Comparison of ENCODE assay signal across 12 mouse cellular contexts in the genomic region with DNA sequence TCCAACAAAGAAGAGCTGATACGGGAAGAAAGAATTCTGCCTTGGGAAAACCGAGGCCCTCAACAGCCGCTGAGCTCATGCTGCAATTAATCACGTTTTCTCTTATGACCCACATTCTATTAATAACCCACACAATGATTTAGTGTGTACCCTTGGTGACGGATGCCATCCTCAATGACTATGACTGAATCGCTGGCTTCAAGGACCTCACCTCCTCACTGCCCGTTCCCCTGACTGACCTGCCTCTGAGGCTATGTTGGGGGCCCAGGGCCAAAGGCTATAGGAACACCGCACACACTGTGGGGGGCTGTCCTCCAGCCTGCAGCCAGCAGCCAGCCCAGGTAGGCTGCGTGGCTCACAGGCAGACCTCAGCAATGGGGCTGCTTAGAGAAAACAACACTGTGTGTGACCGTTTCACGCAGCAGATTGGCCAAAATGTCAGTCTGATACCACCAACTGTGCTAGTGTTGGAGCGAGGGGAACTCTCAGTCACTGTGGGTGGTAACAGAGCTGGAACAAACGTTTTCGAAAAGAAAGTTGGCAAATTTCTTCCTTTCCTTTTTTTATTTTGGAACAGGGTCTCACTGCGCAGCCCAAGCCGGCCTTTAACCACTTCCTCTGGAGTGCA.
DNase-seq lines count a peak whose midpoint lies in the region; ATAC-seq lines count a peak whose summit lies in the region.
"Had no signal": no experiment of that assay in that cellular context is flagged by ENCODE, and none has a peak within 500 bp of the region (broad histone marks: within the 10 kb centered on the region; RNA-seq: fewer than 3 reads in every experiment).

No protein-coding gene starts in this region.

- H3K9ac ChIP-seq in hindbrain, embryonic 14.5 days = no peak overlapping the region
- H3K9ac ChIP-seq: heart, embryonic 15.5 days; liver, embryonic 15.5 days; midbrain, embryonic 12.5 days had no signal

- 67% methylated on average over 16 of the region's 16 CpGs for WGBS in hindbrain, embryonic 14.5 days

- no peaks in the 10 kb centered on the region for H3K27me3 ChIP-seq in hindbrain, embryonic 14.5 days (ENCODE audit: control insufficient read depth, insufficient read depth, low read length)
- H3K27me3 ChIP-seq: liver, embryonic 15.5 days had no signal

- peak; percentile 33; the same call in 1 of the 2 replicates for ATAC-seq in hindbrain, embryonic 14.5 days (ENCODE audit: low FRiP score)

- H3K27ac ChIP-seq in hindbrain, embryonic 14.5 days = peak overlapping the region; percentile 38
- H3K27ac ChIP-seq: heart, embryonic 15.5 days; liver, embryonic 15.5 days; midbrain, embryonic 12.5 days had no signal

- no peak overlapping the region for H3K4me2 ChIP-seq in hindbrain, embryonic 14.5 days (replicated peaks)
- H3K4me2 ChIP-seq: heart, embryonic 15.5 days; liver, embryonic 15.5 days; midbrain, embryonic 12.5 days had no signal

- H3K9me3 ChIP-seq in hindbrain, embryonic 14.5 days (ENCODE audit: control insufficient read depth, low read length) = no peaks in the 10 kb centered on the region
- H3K9me3 ChIP-seq: heart, embryonic 15.5 days; liver, embryonic 15.5 days; midbrain, embryonic 12.5 days had no signal

- H3K4me1 ChIP-seq in hindbrain, embryonic 14.5 days (replicated peaks; ENCODE audit: control insufficient read depth, insufficient read depth, low read length) = peaks cover 1% of the 10 kb centered on the region; the same call in 1 of the 2 replicates
- H3K4me1 ChIP-seq: liver, embryonic 15.5 days had no signal

- DNase-seq in heart, adult 18-20 months = peak; percentile 37 to 54
- DNase-seq in heart, adult 11 months = no peak
- peak; percentile 40 for DNase-seq in lung, postnatal 10 days
- DNase-seq in lung, postnatal 4 days = no peak
- no peak for DNase-seq in hindbrain, embryonic 14.5 days (ENCODE audit: low spot score)
- DNase-seq in retina, postnatal 1 day = peak; percentile 91
- no peak for DNase-seq in cerebellum, postnatal 14 days
- no peak for DNase-seq in urinary bladder, adult 18-20 months (ENCODE audit: low spot score in 2 of 2)
- DNase-seq: thymus, postnatal 14 days had no signal

- H3K4me3 ChIP-seq in hindbrain, embryonic 14.5 days (replicated peaks; ENCODE audit: low read length) = no peak overlapping the region
- H3K4me3 ChIP-seq: heart, embryonic 15.5 days; liver, embryonic 15.5 days; midbrain, embryonic 12.5 days had no signal

- no peaks in the 10 kb centered on the region for H3K36me3 ChIP-seq in hindbrain, embryonic 14.5 days (replicated peaks; ENCODE audit: control insufficient read depth, insufficient read depth)
- H3K36me3 ChIP-seq: heart, embryonic 15.5 days; liver, embryonic 15.5 days; midbrain, embryonic 12.5 days had no signal

Comparison
In these comparisons a context has a peak if more than half of its experiments do, and no peak if none do; other contexts are left out.
1. DNase-seq: peak in heart, adult 18-20 months (2 of 2), lung, postnatal 10 days (single experiment) and retina, postnatal 1 day (single experiment); none in heart, adult 11 months (single experiment), lung, postnatal 4 days (0 of 2), hindbrain, embryonic 14.5 days (single experiment), cerebellum, postnatal 14 days (0 of 2) and urinary bladder, adult 18-20 months (0 of 2).